Mouse (Mus musculus): ENCODE measurements at regions not wholly inside any gene's neighbourhood (a gene's known extent, or its start where the extent isn't known, plus 50 kb on each side); places are given as distances from the start of the nearest gene placed in this dataset.

DNA sequence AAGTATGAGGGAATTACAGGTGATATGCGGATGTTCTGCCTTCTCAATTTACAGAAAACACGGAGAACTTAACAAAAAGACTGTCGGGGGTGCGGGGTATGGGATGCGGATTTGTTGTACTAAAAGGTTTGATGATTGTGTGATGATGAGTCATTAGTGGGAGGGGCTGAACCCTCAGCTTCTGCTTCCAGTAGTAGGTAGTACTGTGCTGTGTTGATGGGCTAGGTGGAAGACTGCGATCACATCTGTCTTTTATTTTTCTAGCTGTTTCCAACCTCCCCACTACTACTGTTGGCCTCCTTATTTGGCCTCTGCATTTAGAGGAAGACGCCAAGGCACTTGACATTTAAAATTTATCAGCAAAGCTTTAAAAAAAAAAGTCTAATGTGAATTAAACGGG lies 318.8 kb downstream of the 3100002H09Rik start:
- ATAC-seq (no peak), DNase-seq (ENCODE audit: low spot score) (no peak)
- Histone ChIP-seq H3K27me3 (ENCODE audit: insufficient read depth, low read length) (no peaks in the 10 kb centered on the region), H3K4me1 (ENCODE audit: insufficient read depth, low read length) (no peaks in the 10 kb centered on the region), H3K36me3 (ENCODE audit: insufficient read depth, low read length) (no peaks in the 10 kb centered on the region), H3K27ac (no peak overlapping the region), H3K4me2 (ENCODE audit: low read depth, low read length) (no peak overlapping the region), H3K9ac (replicated peaks; ENCODE audit: low read length) (no peak overlapping the region), H3K4me3 (ENCODE audit: low read length) (no peak overlapping the region), H3K9me3 (ENCODE audit: low read length) (no peaks in the 10 kb centered on the region)
- no peak for TF ChIP-seq CTCF (IDR thresholded peaks at IDR 0.05; ENCODE audit: low read depth)
- 76% methylated on average over 8 of the region's 8 CpGs for whole genome bisulfite sequencing

DNA sequence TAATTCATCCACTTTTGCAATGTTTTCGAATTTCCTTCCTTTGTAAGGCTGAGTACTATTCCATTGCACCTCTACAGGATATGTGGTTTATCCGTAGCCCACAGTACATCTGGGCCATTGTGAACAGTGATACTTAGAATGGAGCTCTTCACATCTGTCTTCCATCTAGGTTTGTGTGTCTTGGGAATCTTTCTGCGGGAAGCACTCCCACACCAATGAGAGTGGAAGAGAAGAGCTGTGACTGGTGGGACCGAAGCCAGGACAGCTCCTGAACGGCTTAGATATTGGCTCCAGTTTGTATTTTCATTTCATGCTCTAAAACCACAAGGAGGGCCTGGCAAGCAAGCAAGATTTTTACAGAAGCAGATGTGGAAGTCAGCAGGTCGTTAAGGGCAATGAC lies 323.1 kb downstream of the 3100002H09Rik start:
- Histone ChIP-seq H3K27me3 (ENCODE audit: insufficient read depth, low read length) (no peaks in the 10 kb centered on the region; the same call in 1 of the 2 replicates), H3K9ac (replicated peaks; ENCODE audit: low read length) (no peak overlapping the region), H3K4me3 (ENCODE audit: low read length) (no peak overlapping the region), H3K4me1 (ENCODE audit: insufficient read depth, low read length) (no peaks in the 10 kb centered on the region), H3K4me2 (ENCODE audit: low read depth, low read length) (no peak overlapping the region), H3K27ac (no peak overlapping the region), H3K36me3 (ENCODE audit: insufficient read depth, low read length) (no peaks in the 10 kb centered on the region), H3K9me3 (ENCODE audit: low read length) (no peaks in the 10 kb centered on the region)
- DNase-seq (ENCODE audit: low spot score) (no peak), ATAC-seq (no peak)
- 78% methylated on average over 6 of the region's 6 CpGs for WGBS
- TF ChIP-seq CTCF (IDR thresholded peaks at IDR 0.05; ENCODE audit: low read depth): no peak

DNA sequence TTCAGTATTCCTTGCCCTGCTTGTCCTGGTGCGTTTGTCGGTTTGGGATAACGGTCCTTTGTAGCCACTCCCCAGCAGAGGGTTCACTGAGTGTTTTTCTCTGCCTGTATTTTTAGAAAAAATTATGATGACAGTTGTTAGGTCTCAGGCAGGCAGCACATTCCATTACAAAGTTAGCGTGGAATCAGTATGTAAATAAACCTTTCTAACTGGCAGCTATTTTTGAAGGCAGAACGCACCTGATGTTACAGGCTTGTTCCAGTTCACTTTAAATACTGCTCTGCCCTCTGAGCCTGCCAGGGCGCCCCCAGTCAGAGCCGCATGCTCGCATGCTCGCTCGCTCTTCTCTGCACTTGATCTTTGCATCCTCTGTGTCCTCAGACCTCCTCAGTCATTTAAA lies 331.9 kb downstream of the 3100002H09Rik start:
- Histone ChIP-seq H3K27ac (no peak overlapping the region), H3K27me3 (ENCODE audit: insufficient read depth, low read length) (0 out of 2 replicates have a peak, but pooled peaks cover 3% of the 10 kb centered on the region), H3K4me1 (ENCODE audit: insufficient read depth, low read length) (peaks cover 7% of the 10 kb centered on the region; the same call in 1 of the 2 replicates), H3K4me2 (ENCODE audit: low read depth, low read length) (no peak overlapping the region), H3K9ac (replicated peaks; ENCODE audit: low read length) (no peak overlapping the region), H3K9me3 (ENCODE audit: low read length) (no peaks in the 10 kb centered on the region), H3K4me3 (ENCODE audit: low read length) (no peak overlapping the region), H3K36me3 (ENCODE audit: insufficient read depth, low read length) (no peaks in the 10 kb centered on the region)
- DNase-seq (ENCODE audit: low spot score) (no peak), ATAC-seq (no peak)
- no peak for TF ChIP-seq CTCF (IDR thresholded peaks at IDR 0.05; ENCODE audit: low read depth)
- 15% methylated on average over 10 of the region's 10 CpGs for WGBS

DNA sequence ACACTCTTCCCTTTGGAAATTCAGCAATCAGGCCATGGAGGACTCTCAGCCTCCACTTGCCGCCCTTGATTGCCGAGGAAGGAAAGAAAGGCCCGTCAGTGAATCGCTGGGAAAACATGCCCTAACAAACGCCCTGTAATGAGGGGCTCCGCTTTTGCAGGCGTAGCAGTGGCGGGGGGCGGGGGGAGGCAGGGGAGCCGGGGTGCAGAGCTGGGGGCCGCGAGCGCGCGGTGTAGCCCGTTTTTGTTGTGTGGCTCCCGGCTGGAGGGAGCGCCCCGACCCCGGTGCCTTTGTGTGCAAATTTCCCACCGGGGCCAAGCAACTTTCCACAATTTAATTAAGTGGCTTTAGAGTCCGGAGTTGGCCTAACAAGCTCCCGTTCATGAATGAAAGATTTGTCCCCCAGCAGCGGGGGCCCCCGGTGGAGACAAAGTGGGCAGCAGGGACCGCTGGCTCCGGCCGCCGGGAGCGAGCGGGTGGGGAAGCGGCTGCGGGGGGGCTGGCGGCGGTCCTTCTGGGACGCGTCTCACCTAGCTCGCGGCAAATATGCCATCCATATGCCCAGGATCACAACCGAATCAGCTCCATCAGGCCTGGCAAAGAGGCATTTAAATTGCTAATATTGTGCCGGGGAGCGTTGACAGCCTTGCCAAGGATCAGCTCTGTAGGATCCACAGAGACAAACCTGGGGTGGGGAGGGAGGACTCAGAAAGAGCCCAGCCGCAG lies 333.0 kb downstream of the 3100002H09Rik start:
- ATAC-seq: 0 out of 2 replicates have a peak, but pooled peaks have one; percentile 49
- peak overlapping the region; percentile 28 for H3K9ac ChIP-seq (replicated peaks; ENCODE audit: low read length)

DNA sequence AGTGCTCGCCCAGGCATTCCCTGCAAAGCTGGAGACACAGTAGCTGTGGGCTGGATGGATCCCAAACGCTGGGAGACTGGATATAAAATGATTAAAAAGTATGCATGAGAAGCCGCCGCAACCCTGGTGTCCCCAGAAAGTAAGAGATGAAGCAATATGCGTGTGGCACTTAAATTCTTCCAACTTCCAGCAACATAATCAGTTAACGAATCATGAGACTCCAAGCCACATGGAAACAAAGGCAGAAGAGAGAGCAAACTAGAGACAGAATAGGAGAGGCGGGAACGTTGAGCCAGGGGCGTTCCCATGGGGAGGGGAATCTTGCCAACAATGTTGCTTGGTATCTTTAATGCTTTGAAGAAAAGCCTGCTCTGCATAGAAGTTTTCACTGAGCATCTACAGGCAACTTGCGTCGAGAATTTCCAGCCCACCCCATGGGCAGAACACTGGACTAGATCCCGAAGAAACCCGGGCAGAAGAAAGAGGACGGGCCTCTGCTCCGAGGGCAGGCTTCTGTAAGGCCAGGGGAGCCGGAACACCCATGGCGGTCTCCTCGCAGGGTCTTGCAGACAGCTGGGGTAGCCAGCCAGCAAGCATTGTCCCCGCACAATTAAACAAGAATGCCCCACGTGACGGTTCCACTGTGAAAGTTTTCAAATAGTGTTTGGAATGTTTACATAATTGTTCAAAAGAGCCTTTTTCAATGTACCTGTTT lies 333.7 kb downstream of the 3100002H09Rik start:
- Histone ChIP-seq H3K36me3 (ENCODE audit: insufficient read depth, low read length) (no peaks in the 10 kb centered on the region), H3K27me3 (ENCODE audit: insufficient read depth, low read length) (0 out of 2 replicates have a peak, but pooled peaks cover 3% of the 10 kb centered on the region), H3K4me3 (ENCODE audit: low read length) (peak overlapping the region; percentile 31), H3K9ac (replicated peaks; ENCODE audit: low read length) (peak overlapping the region; percentile 28; the same call in 1 of the 2 replicates), H3K4me2 (ENCODE audit: low read depth, low read length) (peak overlapping the region; percentile 56), H3K27ac (peak overlapping the region; percentile 61; the same call in 1 of the 2 replicates), H3K9me3 (ENCODE audit: low read length) (no peaks in the 10 kb centered on the region), H3K4me1 (ENCODE audit: insufficient read depth, low read length) (peaks cover 7% of the 10 kb centered on the region; the same call in 1 of the 2 replicates)
- peak; percentile 79 for DNase-seq (ENCODE audit: low spot score)
- TF ChIP-seq CTCF (IDR thresholded peaks at IDR 0.05; ENCODE audit: low read depth): no peak
- ATAC-seq: peak; percentile 86
- WGBS: 4% methylated on average over 21 of the region's 21 CpGs

More for the DNA sequence above, 333.0 kb downstream of the 3100002H09Rik start:
- Histone ChIP-seq H3K4me3 (ENCODE audit: low read length) (peak overlapping the region; percentile 31), H3K36me3 (ENCODE audit: insufficient read depth, low read length) (no peaks in the 10 kb centered on the region), H3K4me2 (ENCODE audit: low read depth, low read length) (peak overlapping the region; percentile 56), H3K9me3 (ENCODE audit: low read length) (no peaks in the 10 kb centered on the region), H3K4me1 (ENCODE audit: insufficient read depth, low read length) (peaks cover 7% of the 10 kb centered on the region; the same call in 1 of the 2 replicates), H3K27me3 (ENCODE audit: insufficient read depth, low read length) (0 out of 2 replicates have a peak, but pooled peaks cover 3% of the 10 kb centered on the region), H3K27ac (peak overlapping the region; percentile 61)
- TF ChIP-seq CTCF (IDR thresholded peaks at IDR 0.05; ENCODE audit: low read depth): no peak
- under 1% methylated on average over 43 of the region's 43 CpGs for WGBS
- DNase-seq (ENCODE audit: low spot score): peak; percentile 50

DNA sequence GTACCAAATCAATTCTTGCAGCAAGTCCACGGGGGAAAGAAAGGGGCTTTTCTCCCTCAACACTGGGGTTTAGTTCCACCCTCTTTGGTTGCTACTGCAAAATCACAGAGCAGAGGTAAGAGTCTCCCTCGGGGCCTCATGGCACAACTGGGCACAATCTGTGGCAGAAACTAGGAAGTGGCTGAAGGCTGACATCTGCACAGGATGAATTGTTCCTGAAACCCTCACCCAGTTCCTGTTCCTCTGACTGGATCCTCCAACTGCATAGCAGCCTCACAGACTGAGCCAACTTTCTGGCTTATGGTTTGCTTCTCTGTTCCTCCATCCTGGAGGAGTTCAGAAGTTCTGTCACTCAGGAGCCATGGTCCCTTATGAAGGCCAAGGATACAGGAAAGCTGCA lies 338.6 kb downstream of the 3100002H09Rik start:
- H3K36me3 ChIP-seq (ENCODE audit: insufficient read depth, low read length): no peaks in the 10 kb centered on the region
- no peak overlapping the region for H3K4me3 ChIP-seq (ENCODE audit: low read length)
- H3K4me2 ChIP-seq (ENCODE audit: low read depth, low read length): no peak overlapping the region
- ATAC-seq (no peak), DNase-seq (ENCODE audit: low spot score) (no peak)
- no peaks in the 10 kb centered on the region for H3K9me3 ChIP-seq (ENCODE audit: low read length)
- no peak overlapping the region for H3K9ac ChIP-seq (replicated peaks; ENCODE audit: low read length)
- no peak for TF ChIP-seq CTCF (IDR thresholded peaks at IDR 0.05; ENCODE audit: low read depth)
- 0 out of 2 replicates have a peak, but pooled peaks cover 3% of the 10 kb centered on the region for H3K27me3 ChIP-seq (ENCODE audit: insufficient read depth, low read length)
- H3K27ac ChIP-seq: no peak overlapping the region
- 84% methylated on average over 2 of the region's 2 CpGs for WGBS
- peaks cover 4% of the 10 kb centered on the region; the same call in 1 of the 2 replicates for H3K4me1 ChIP-seq (ENCODE audit: insufficient read depth, low read length)
